Mouse (Mus musculus) embryonic facial prominence, embryonic 12.5 days (tissue): Measurements from ENCODE around the gene Rsrc2. TPM values are rescaled to one million over a fixed set of nuclear protein-coding genes. Genes with fewer than 3 reads are reported as not detected.
"Not testable (repeated sequence)": the region's sequence is repeated elsewhere in the genome, so short reads cannot be mapped to it uniquely, and the experiment has no call there.

Source experiments
- ATAC-seq: fragments of 200-750 bp; cut with Nextera tagmentation; 2 replicates; pipeline ENCODE4 v1.8.0; 2017; ENCODE audit not compliant: insufficient number of reproducible peaks, insufficient read depth, low FRiP score, low TSS enrichment
- H3K27ac ChIP-seq: fragments of 300-500 bp; sonication (generic); 2 replicates; pipeline ENCODE4 v1.5.1; 2016; ENCODE audit warnings: mild to moderate bottlenecking
- H3K27me3 ChIP-seq: fragments of 300-500 bp; sonication (generic); 2 replicates; pipeline ENCODE4 v1.6.1; 2016; ENCODE audit warnings: mild to moderate bottlenecking, moderate library complexity
- H3K36me3 ChIP-seq: fragments of 300-500 bp; sonication (generic); 2 replicates; pipeline ENCODE4 v1.6.1; 2016; ENCODE audit warnings: mild to moderate bottlenecking
- H3K4me1 ChIP-seq: fragments of 300-500 bp; sonication (generic); 2 replicates; pipeline ENCODE4 v1.6.1; 2016
- H3K4me2 ChIP-seq: fragments of 300-500 bp; sonication (generic); replicated peaks from 2 replicates; pipeline ENCODE4 v1.6.1; 2016; ENCODE audit warnings: mild to moderate bottlenecking, moderate library complexity
- H3K4me3 ChIP-seq: fragments of 300-500 bp; sonication (generic); 2 replicates; pipeline ENCODE4 v1.5.1; 2016; ENCODE audit warnings: mild to moderate bottlenecking
- H3K9ac ChIP-seq: fragments of 300-500 bp; sonication (generic); 2 replicates; pipeline ENCODE4 v1.6.1; 2016; ENCODE audit warnings: mild to moderate bottlenecking, moderate library complexity
- H3K9me3 ChIP-seq: fragments of 300-500 bp; sonication (generic); 2 replicates; pipeline ENCODE4 v1.6.1; 2016; ENCODE audit warnings: mild to moderate bottlenecking, moderate library complexity
- WGBS: fragments of 180-500 bp; shearing (Covaris S2); methylation state at CpG from one replicate; pipeline ENCODE4 v1.1.7; 2016; 5-methylcytosine and 5-hydroxymethylcytosine counted together
- polyA plus RNA-seq: library from polyadenylated mRNA; unstranded; fragments of >200 nt; fragmentation: Nextera tagmentation; extraction: Ambion mirVana; gene quantifications from 2 replicates; pipeline ENCODE4 v1.2.1, GENCODE M21; 2016

Rsrc2 gene
- polyA plus RNA-seq, result 161 and 164 TPM in 2 replicates

- under 1% methylated on average over 63 of the region's 63 CpGs for WGBS
- H3K9me3 ChIP-seq, result no peaks in the 10 kb centered on the region
- H3K36me3 ChIP-seq, result peaks cover 5% of the 10 kb centered on the region
- H3K9ac ChIP-seq, result peak within 1 kb of the TSS; percentile 88
- H3K4me1 ChIP-seq, result peaks cover 19% of the 10 kb centered on the region
- peak within 1 kb of the TSS; percentile 87 for H3K4me2 ChIP-seq
- H3K27me3 ChIP-seq, result no peaks in the 10 kb centered on the region
- H3K27ac ChIP-seq, result peak within 1 kb of the TSS; percentile 99
- ATAC-seq, result peak; percentile 95
- peak within 1 kb of the TSS; percentile 81 for H3K4me3 ChIP-seq
Measured at GRCm38 (mm10) chr5:123749065-123750064, at the start of gene Rsrc2, which contains the start of gene Kntc1. TSS of gene Rsrc2 (minus strand) at chr5:123749414. TSS of gene Kntc1 (plus strand) at chr5:123749716.

- H3K36me3 ChIP-seq, result peaks cover 89% of the 10 kb centered on the region
- no peaks in the 10 kb centered on the region for H3K9me3 ChIP-seq
- H3K27ac ChIP-seq, result no peak overlapping the region
- H3K4me2 ChIP-seq, result no peak overlapping the region
- H3K4me1 ChIP-seq, result no peaks in the 10 kb centered on the region
- H3K9ac ChIP-seq, result no peak overlapping the region
- H3K27me3 ChIP-seq, result no peaks in the 10 kb centered on the region
- ATAC-seq, result no peak
- 89% methylated on average over 2 of the region's 2 CpGs for WGBS
- H3K4me3 ChIP-seq, result no peak overlapping the region
Measured at GRCm38 (mm10) chr5:123793081-123793480, 43.9 kb upstream of the Rsrc2 start.

GRCm38 (mm10) chr5:123788976-123789375 lies 39.8 kb upstream of the Rsrc2 start:
- Histone ChIP-seq H3K9me3 (no peaks in the 10 kb centered on the region), H3K4me1 (no peaks in the 10 kb centered on the region), H3K4me2 (no peak overlapping the region), H3K4me3 (no peak overlapping the region), H3K27ac (no peak overlapping the region), H3K9ac (no peak overlapping the region), H3K27me3 (no peaks in the 10 kb centered on the region), H3K36me3 (peaks cover 89% of the 10 kb centered on the region)
- no peak for ATAC-seq
- WGBS, result 90% methylated on average over 7 of the region's 7 CpGs

- no peak overlapping the region for H3K9ac ChIP-seq
- peaks cover 85% of the 10 kb centered on the region for H3K36me3 ChIP-seq
- ATAC-seq, result no peak
- no peak overlapping the region for H3K4me3 ChIP-seq
- H3K4me1 ChIP-seq, result no peaks in the 10 kb centered on the region
- H3K9me3 ChIP-seq, result no peaks in the 10 kb centered on the region
- WGBS, result 92% methylated on average over 4 of the region's 4 CpGs
- no peak overlapping the region for H3K4me2 ChIP-seq
- H3K27me3 ChIP-seq, result no peaks in the 10 kb centered on the region
- no peak overlapping the region for H3K27ac ChIP-seq
Measured at GRCm38 (mm10) chr5:123781864-123782263, 32.6 kb upstream of the Rsrc2 start.

GRCm38 (mm10) chr5:123780716-123781115 lies 31.5 kb upstream of the Rsrc2 start:
- no peak overlapping the region for H3K4me3 ChIP-seq
- WGBS, result 92% methylated on average over 8 of the region's 8 CpGs
- ATAC-seq, result no peak
- H3K4me1 ChIP-seq, result no peaks in the 10 kb centered on the region
- no peak overlapping the region for H3K4me2 ChIP-seq
- H3K36me3 ChIP-seq, result peaks cover 84% of the 10 kb centered on the region
- H3K9ac ChIP-seq, result no peak overlapping the region
- H3K27ac ChIP-seq, result no peak overlapping the region
- no peaks in the 10 kb centered on the region for H3K9me3 ChIP-seq
- H3K27me3 ChIP-seq, result no peaks in the 10 kb centered on the region

GRCm38 (mm10) chr5:123773441-123773840 lies 24.2 kb upstream of the Rsrc2 start:
- H3K4me1 ChIP-seq, result no peaks in the 10 kb centered on the region
- H3K27ac ChIP-seq, result no peak overlapping the region
- no peak for ATAC-seq
- H3K9ac ChIP-seq, result no peak overlapping the region
- no peaks in the 10 kb centered on the region for H3K9me3 ChIP-seq
- H3K27me3 ChIP-seq, result no peaks in the 10 kb centered on the region
- peaks cover 64% of the 10 kb centered on the region for H3K36me3 ChIP-seq
- WGBS, result 93% methylated on average over 9 of the region's 9 CpGs
- H3K4me3 ChIP-seq, result no peak overlapping the region
- H3K4me2 ChIP-seq, result no peak overlapping the region

- H3K27me3 ChIP-seq, H3K4me3 ChIP-seq, ATAC-seq, H3K9me3 ChIP-seq, H3K4me1 ChIP-seq, H3K27ac ChIP-seq, H3K9ac ChIP-seq, H3K4me2 ChIP-seq: not testable (repeated sequence)
- 95% methylated on average over 11 of the region's 11 CpGs for WGBS
- H3K36me3 ChIP-seq, result peaks cover 73% of the 10 kb centered on the region
Measured at GRCm38 (mm10) chr5:123766455-123766854, 17.2 kb upstream of the Rsrc2 start.

GRCm38 (mm10) chr5:123765506-123765905 lies 16.3 kb upstream of the Rsrc2 start:
- Histone ChIP-seq H3K9ac (no peak overlapping the region), H3K36me3 (peaks cover 71% of the 10 kb centered on the region), H3K27me3 (no peaks in the 10 kb centered on the region), H3K9me3 (no peaks in the 10 kb centered on the region), H3K27ac (no peak overlapping the region), H3K4me3 (no peak overlapping the region), H3K4me1 (no peaks in the 10 kb centered on the region), H3K4me2 (no peak overlapping the region)
- no peak for ATAC-seq
- 95% methylated on average over 11 of the region's 11 CpGs for WGBS

- H3K27ac ChIP-seq, result peak overlapping the region; percentile 99
- H3K4me1 ChIP-seq, result peaks cover 19% of the 10 kb centered on the region
- peak overlapping the region; percentile 87 for H3K4me2 ChIP-seq
- H3K9ac ChIP-seq, result peak overlapping the region; percentile 88
- ATAC-seq, result no peak
- peaks cover 13% of the 10 kb centered on the region for H3K36me3 ChIP-seq
- WGBS, result under 1% methylated on average over 18 of the region's 18 CpGs
- H3K9me3 ChIP-seq, result no peaks in the 10 kb centered on the region
- no peaks in the 10 kb centered on the region for H3K27me3 ChIP-seq
- peak overlapping the region; percentile 81 for H3K4me3 ChIP-seq
Measured at GRCm38 (mm10) chr5:123748339-123749064, 712 bp downstream of the Rsrc2 start.

GRCm38 (mm10) chr5:123747604-123748003 lies 1.6 kb downstream of the Rsrc2 start:
- H3K4me2 ChIP-seq, result peak overlapping the region; percentile 87
- ATAC-seq, result no peak
- H3K36me3 ChIP-seq, result peaks cover 19% of the 10 kb centered on the region
- peaks cover 19% of the 10 kb centered on the region for H3K4me1 ChIP-seq
- H3K27me3 ChIP-seq, result no peaks in the 10 kb centered on the region
- peak overlapping the region; percentile 88 for H3K9ac ChIP-seq
- peak overlapping the region; percentile 81 for H3K4me3 ChIP-seq
- 25% methylated on average over 7 of the region's 7 CpGs for WGBS
- H3K9me3 ChIP-seq, result no peaks in the 10 kb centered on the region
- H3K27ac ChIP-seq, result no peak overlapping the region

- peak overlapping the region; percentile 87 for H3K4me2 ChIP-seq
- peaks cover 24% of the 10 kb centered on the region for H3K36me3 ChIP-seq
- ATAC-seq, result no peak
- peak overlapping the region; percentile 81; the same call in 1 of the 2 replicates for H3K4me3 ChIP-seq
- peaks cover 19% of the 10 kb centered on the region for H3K4me1 ChIP-seq
- H3K27me3 ChIP-seq, result no peaks in the 10 kb centered on the region
- H3K9ac ChIP-seq, result no peak overlapping the region; the same call in 1 of the 2 replicates
- H3K27ac ChIP-seq, result no peak overlapping the region
- H3K9me3 ChIP-seq, result no peaks in the 10 kb centered on the region
Measured at GRCm38 (mm10) chr5:123746253-123746652, 3.0 kb downstream of the Rsrc2 start.
